Mouse (Mus musculus) brain, embryonic 14.5 days (tissue): ENCODE data around the gene Fam173b.

ENCODE experiments used
- CTCF ChIP-seq: fragments of 200-500 bp; IDR thresholded peaks from 2 replicates; pipeline ENCODE4 v1.5.1; 2012; ENCODE audit warnings: inconsistent platforms, mild to moderate bottlenecking, moderate library complexity, borderline replicate concordance; ENCODE audit not compliant: insufficient read depth, insufficient read length; ENCODE audit errors: extremely low read depth
- POLR2A ChIP-seq: fragments of 200-500 bp; IDR thresholded peaks from 2 replicates; pipeline ENCODE4 v1.6.1; 2012; ENCODE audit warnings: mild to moderate bottlenecking, inconsistent platforms, borderline replicate concordance; ENCODE audit not compliant: poor library complexity, insufficient read depth, insufficient read length, severe bottlenecking; ENCODE audit errors: extremely low read depth

- TF ChIP-seq CTCF (no peak), POLR2A (no peak)
Measured at GRCm38 (mm10) chr15:31601279-31601645, 390 bp upstream of the Fam173b start.
